Mouse (Mus musculus) kidney, postnatal 4 days (tissue): ENCODE measurements around the gene Fbxw7.

Experiments used
- DNase-seq, 2 experiments: peaks; one replicate each; pipeline ENCODE4 v3.0.0; 2021; ENCODE audit warnings: mixed read lengths in 2 of 2

The Fbxw7 gene

GRCm38 (mm10) chr3:84814762-84815381 is at the start of gene Fbxw7:
Fbxw7 (plus strand) TSS chr3:84815268.
- DNase-seq, result no peak

GRCm38 (mm10) chr3:84768940-84769339 is 46.1 kb upstream of the Fbxw7 start:
- DNase-seq, result no peak

- DNase-seq, result no peak
Measured at GRCm38 (mm10) chr3:84769411-84769810, 45.7 kb upstream of the Fbxw7 start.

GRCm38 (mm10) chr3:84770518-84770917 is 44.5 kb upstream of the Fbxw7 start:
- DNase-seq, result no peak

GRCm38 (mm10) chr3:84771980-84772379 is 43.1 kb upstream of the Fbxw7 start:
- DNase-seq, result no peak

GRCm38 (mm10) chr3:84774246-84775066 is 40.6 kb upstream of the Fbxw7 start:
- DNase-seq, result no peak

GRCm38 (mm10) chr3:84775067-84775423 is 40.0 kb upstream of the Fbxw7 start:
- no peak for DNase-seq

GRCm38 (mm10) chr3:84775577-84775976 is 39.5 kb upstream of the Fbxw7 start:
- no peak for DNase-seq

GRCm38 (mm10) chr3:84776084-84776483 is 39.0 kb upstream of the Fbxw7 start:
- no peak for DNase-seq

GRCm38 (mm10) chr3:84787914-84788313 is 27.2 kb upstream of the Fbxw7 start:
- no peak for DNase-seq

GRCm38 (mm10) chr3:84804036-84804435 is 11.0 kb upstream of the Fbxw7 start:
- no peak for DNase-seq

- no peak for DNase-seq
Measured at GRCm38 (mm10) chr3:84806206-84806605, 8.9 kb upstream of the Fbxw7 start.

GRCm38 (mm10) chr3:84807826-84808225 is 7.2 kb upstream of the Fbxw7 start:
- DNase-seq, result no peak

GRCm38 (mm10) chr3:84808906-84809305 is 6.2 kb upstream of the Fbxw7 start:
- no peak for DNase-seq

GRCm38 (mm10) chr3:84810803-84811202 is 4.3 kb upstream of the Fbxw7 start:
- DNase-seq, result no peak

- no peak for DNase-seq
Measured at GRCm38 (mm10) chr3:84813436-84814156, 1.5 kb upstream of the Fbxw7 start.

- DNase-seq, result peak; percentile 100
Measured at GRCm38 (mm10) chr3:84814157-84814761, 809 bp upstream of the Fbxw7 start.

- peak; percentile 60 to 72 for DNase-seq
Measured at GRCm38 (mm10) chr3:84815461-84815860, 393 bp downstream of the Fbxw7 start.

- DNase-seq, result no peak
Measured at GRCm38 (mm10) chr3:84816951-84817350, 1.9 kb downstream of the Fbxw7 start.

GRCm38 (mm10) chr3:84820654-84821201 is 5.7 kb downstream of the Fbxw7 start:
- no peak for DNase-seq

GRCm38 (mm10) chr3:84825990-84826389 is 10.9 kb downstream of the Fbxw7 start:
- no peak for DNase-seq

GRCm38 (mm10) chr3:84826405-84826804 is 11.3 kb downstream of the Fbxw7 start:
- no peak for DNase-seq

- no peak for DNase-seq
Measured at GRCm38 (mm10) chr3:84826938-84827337, 11.9 kb downstream of the Fbxw7 start.
